Mouse (Mus musculus): ENCODE measurements around the gene Aqp8. TPM values are rescaled to one million over a fixed set of nuclear protein-coding genes. Genes with fewer than 3 reads are reported as not detected.

Gene Aqp8
- not detected for total RNA-seq (2022)

DNA sequence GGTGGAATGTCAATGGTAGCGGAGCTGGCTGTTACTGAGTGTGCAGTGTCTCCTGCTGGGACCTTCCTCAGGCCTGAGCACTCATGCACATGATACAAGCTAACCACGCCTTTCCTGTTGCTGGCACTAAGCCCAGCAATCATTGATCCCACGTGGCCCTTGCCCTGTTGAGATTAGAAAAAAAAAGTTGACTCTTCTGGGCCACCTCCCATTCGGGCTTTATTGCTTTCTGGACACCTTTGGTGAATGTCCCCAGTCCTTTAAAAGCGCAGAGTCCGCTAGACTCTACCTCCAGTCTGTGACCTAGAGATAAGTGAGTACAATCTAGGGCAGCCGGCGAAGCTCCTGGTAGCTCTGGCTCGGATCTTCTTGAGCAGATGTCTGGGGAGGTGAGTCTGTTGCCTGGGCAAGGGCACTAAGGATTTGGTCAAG lies at the start of gene Aqp8:
TSS of gene Aqp8 (plus strand) at position 222 of the 432 bp plus-strand sequence.
- no peak for DNase-seq (ENCODE audit: low spot score in 2 of 2)

DNA sequence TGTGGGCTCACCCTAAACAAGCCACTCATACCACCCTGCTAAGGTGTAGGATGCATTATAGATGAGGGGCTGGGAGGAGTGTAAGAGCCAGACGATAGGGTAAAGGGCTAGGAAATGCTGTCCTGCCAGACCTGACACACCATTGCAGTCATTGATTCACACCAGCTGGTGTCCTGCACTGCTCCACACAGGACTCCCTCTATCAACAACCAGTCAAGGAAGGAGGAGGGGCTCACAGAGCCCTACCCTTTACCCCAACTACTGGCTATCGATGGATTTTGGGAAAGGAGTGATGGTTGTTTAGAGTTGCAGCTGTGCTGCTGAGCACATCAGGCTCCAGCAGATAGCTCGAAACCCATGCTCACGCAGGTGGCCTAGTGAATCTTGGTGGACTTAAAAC lies 45.3 kb upstream of the Aqp8 start:
- no peak for DNase-seq (ENCODE audit: low spot score in 2 of 2)

DNA sequence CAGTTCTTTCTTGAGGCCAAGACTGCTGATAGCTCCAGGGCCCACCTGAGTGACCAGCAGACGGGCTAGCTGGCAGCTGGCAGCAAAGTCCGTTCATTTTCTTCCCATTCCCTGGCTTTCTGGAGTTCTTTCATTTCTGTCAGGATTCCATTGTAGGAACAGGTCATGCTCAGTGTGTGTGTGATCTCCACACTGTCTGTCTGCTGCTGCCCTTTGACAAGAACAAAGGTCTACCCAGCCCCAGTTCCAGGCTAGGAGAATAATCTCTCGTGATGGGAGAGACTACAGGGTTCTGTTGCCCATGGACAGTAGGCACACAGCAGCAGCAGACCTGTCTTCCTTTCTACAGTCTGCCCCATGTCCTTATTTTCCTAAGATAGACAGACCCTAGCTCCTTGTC lies 44.4 kb upstream of the Aqp8 start:
- no peak for DNase-seq (ENCODE audit: low spot score in 2 of 2)

DNA sequence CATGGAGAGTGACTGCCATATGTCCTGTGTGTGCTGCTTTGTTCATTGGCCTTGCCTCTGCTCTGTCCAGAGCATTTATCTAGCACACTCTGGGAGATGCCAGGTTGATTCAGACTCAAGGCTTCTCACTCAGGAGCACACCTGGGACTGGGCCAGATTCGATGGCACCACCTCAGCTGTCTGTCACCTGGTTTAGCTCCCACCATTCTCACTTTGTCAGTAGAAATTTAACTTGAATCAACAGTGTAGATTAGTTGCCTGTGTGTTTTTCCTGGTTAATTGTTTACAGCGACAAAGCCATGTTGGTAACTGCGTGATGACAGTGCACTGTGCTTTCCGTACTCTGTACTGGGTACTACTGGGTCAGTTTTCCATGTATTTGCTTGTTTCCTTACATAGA lies 42.1 kb upstream of the Aqp8 start:
- DNase-seq (ENCODE audit: low spot score in 2 of 2), result no peak

DNA sequence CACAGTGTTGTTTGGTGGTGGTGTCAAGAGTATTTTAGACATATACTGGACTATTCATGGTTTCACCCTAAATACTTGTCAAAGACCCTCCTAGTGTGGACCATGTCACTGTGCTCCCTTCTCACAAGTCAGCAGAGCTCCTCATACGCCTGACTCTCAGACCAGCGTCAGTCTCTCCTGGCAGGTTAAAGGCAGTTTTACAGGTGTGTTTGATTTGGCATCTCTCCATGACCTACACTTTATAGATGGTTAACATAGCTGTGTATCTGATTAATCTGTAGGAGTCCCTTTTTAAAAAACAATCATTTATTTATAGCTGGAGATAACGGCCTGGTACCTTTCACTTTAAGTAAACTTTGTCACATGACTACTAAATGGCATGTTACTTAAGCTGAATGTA lies 40.1 kb upstream of the Aqp8 start:
- DNase-seq (ENCODE audit: low spot score in 2 of 2), result no peak

DNA sequence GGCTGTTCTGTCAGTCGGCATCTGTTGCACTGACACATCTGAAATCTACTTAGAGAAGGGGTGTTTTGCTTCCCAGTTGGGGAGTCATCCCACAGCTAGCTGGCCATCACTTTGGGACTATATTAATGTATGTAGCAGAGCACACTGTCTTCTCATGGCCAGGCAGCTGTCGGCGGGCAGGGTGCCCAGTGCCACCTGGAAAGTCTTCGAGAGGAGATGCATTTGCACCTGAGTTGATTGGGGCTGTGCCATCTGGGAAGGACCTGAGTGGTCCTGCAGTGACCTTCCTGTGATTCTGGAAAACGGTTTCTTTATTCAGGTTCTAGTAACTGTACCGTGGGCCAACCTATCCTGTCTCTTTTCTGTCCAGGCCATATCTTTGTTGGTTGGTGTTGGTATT lies 37.8 kb upstream of the Aqp8 start:
- DNase-seq (ENCODE audit: low spot score in 2 of 2), result no peak

DNA sequence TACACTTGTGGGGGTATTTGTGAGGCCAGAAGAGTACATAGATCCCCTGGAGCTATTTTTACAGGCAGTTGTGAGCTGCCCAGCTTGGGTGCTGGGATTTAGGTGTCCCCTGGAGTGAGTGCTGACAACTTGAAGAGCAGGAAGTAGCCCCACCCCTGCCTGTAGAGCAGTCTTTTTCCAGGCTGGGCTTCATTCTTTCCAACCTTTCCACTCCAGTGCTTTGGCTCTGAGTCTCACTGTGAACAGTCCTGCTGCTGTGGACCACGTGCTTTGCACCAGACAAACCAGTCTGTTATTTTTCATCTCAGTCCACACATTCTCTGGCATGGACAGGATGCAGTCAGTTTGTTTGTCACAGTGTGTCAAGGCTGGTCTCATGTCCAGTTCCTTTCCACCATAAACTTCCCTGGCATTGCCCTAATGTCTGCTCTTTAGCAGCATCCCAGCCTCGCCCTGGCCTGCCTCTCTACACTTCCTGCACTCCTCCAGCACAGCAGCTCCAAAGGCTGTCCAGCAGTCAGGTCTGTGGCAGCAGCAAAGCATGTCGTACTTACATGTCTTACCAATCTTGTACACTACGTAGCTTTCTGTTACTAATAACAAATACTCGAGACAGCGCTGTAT lies 36.8 kb upstream of the Aqp8 start:
- DNase-seq (ENCODE audit: low spot score in 2 of 2), result no peak

DNA sequence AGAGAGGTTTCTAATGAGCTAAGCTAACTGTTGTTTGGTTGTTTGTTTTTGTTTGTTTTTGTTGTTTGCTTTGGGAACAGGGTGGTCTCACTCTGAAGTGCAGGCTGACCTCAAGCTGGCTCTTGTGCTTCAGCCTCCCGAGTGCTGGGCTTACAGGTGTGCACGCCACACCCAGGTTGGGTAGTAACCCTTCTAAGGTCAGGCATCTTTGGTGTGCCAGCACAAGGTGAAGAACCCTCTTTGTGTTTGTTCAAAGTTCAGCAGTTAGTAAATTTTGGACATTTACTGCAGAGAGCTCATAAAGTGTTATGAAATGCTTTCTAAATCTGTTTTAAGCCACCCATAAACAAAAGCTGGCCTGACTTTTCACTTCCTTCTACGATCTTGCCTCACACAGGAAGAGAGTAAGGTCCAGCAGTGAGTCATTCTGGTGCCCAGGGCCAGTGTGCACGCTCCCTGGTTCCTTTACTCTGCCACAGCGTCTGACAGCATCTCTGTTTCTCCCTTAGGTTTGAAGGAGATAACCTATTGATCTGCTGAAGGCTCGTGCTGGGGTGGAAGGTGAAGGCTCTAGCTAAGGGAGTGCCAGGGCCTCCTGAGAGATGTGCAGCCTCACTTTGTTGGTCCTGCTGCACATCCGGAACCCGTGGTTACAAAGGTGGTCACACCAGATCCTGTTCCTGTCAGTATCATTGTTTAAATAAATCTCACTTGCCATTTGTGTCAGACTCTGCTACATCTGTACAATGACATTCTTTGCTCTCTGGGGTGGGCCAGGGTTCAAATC lies 32.3 kb upstream of the Aqp8 start:
- DNase-seq (ENCODE audit: low spot score in 2 of 2), result no peak

DNA sequence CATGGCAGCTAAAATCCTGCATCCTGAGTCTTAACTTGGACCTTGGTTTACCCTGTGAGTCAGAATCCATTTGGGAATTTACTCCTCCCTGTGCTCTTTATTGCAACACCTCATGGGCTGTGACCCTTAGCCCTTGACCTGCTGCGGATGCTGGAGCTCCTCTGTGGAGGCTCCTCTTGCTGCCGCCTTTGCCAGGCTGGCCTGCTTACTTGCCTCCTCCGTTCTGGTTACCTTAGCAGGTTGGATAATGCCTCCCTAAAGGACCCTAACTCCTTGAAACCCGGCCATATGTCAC lies 31.7 kb upstream of the Aqp8 start:
- no peak for DNase-seq (ENCODE audit: low spot score in 2 of 2)

DNA sequence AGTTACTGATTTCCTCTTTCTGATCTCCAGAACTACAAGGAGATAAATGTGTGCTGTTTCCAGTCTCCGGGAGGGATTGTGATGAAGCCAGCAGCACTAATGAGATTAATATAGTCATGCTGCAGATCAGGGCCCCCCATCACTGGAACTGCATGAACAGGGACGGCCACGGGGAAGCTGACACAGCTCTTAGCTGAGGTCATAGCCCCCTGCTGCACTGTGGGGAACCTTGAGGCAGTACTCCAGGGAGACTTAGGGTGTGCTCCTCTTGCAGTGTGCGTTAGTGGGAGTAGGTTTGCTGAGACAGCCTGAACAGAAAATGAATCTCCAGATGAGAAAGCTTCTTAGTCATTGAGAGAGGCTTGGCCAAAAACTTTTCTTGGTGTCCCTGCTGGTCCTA lies 30.9 kb upstream of the Aqp8 start:
- no peak for DNase-seq (ENCODE audit: low spot score in 2 of 2)

DNA sequence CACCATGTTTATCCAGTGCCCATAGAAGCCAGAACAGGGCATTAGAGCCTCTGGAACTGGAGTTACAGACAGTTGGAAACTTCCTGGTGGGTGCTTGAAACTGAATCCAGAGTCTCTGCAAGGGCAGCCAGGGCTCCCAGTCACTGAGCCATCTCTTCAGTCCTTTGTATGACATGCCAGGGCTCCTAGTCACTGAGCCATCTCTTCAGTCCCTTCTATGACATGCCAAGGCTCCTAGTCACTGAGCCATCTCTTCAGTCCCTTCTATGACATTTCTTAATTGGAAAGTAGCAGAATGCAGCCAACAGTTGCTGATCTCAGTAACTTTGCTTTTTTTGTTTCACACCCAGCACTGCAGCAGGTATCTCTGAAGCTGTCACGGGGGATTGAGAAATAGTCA lies 20.0 kb upstream of the Aqp8 start:
- no peak for DNase-seq (ENCODE audit: low spot score in 2 of 2)

DNA sequence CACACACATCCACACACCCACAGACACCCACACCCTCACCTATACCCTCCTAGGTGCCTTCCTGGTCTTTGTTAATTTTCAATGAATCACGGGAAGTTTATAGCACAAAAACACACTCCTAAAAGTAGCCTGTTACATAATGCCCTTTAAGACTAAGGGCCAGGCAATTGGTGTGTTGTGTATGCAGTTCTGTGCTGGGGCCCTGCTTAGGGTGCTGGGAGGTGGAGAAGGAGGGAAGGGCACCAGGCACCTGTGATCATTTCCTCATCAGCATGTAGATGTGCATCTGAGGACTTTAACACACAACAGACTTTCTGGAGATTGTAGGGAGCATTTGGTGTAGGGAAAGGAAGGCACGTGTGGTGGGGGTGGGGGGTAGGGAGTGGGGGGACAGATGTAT lies 13.3 kb upstream of the Aqp8 start:
- no peak for DNase-seq (ENCODE audit: low spot score in 2 of 2)

DNA sequence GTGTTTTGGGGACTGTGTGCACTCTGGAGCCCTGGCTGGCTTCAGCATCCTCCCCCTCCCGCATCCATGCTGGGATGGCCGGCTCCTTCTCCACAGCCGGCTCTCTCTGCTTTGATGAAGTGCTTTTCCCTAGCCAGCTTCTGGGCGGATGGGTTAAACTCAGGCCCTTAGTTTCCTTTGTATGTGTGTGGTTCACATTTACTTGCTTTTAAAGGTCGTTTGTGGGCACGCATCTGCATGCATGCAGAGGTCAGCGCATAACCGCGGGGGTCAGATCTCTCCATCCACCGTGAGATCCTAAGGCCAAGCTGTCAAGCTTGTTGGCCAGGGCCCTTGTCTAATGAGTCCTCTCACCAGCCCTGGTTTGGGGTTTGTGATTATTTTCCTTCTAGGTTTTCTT lies 12.4 kb upstream of the Aqp8 start:
- DNase-seq (ENCODE audit: low spot score in 2 of 2), result no peak

DNA sequence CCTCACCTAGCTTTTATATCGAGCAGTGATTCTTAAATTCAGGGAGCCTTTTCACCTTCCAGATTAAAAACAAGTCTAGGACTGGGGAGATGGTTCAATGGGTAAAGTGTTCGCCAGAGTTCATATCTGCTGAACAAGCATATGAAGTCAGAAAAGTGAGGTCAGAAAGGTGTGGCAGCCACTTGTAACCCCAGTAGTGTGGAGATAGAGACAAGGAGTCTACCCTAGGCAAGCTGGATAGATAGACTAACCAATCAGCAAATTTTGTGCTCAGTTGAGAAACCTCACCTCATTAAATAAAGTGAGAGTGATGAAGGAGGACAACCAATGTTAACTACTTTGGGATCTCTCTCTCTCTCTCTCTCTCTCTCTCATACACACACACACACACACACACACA lies 11.6 kb upstream of the Aqp8 start:
- no peak for DNase-seq (ENCODE audit: low spot score in 2 of 2)

DNA sequence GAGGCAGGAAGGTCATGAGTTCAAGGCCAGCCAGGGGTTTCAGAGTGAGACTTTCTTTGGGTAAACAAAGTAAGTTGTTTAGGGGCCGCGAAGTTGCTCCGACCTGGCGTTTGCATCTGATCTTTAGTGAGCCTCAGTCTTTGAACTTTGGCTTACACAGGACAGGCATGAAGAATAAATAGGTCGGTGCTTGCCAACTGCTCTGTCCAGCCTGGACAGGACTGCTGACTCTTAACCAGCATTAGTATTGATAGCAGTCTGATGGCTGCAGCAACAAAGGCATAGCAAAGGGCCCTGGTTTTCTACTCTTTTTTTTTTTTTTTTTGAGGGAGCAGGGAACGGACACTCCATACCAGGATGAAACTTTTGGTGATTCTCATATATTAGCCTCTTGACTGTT lies 9.5 kb upstream of the Aqp8 start:
- no peak for DNase-seq (ENCODE audit: low spot score in 2 of 2)

DNA sequence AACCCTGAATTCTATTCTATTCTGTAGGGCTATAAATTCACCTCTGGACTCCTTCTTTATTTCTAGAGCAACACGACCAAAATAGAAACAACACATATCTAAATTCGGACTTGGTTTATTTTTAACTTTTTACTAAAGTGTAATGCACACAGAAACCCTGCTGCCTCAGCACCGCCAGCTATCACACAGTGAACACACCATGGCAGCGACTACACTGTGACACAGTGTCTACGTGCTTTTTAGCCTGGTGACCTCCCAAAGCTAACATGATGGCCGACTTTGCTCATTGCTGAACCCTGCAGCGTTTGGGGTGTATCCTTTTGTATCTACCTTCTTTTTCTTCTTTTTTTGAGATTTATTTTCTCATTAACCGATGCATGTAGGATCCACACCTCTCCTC lies 9.0 kb upstream of the Aqp8 start:
- DNase-seq (ENCODE audit: low spot score in 2 of 2), result no peak

DNA sequence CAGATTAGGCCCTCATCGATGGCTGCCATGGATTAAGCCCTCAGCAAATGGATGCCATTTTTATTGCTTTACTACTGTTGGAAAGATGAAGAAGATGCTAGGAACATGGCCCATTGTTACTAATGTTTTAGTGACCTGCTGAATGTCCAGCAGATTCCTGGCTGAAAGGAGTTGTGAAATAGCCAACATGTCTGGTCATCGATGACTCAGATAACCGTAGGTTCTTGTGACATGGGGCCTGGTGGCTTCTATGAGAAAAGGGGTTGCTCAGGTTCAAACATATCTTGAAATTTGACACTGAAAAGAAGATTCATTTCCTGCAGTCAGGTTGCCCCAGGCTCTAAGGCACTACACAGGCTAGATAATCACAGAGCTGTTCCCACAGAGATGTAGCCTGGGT lies 7.0 kb upstream of the Aqp8 start:
- no peak for DNase-seq (ENCODE audit: low spot score in 2 of 2)

DNA sequence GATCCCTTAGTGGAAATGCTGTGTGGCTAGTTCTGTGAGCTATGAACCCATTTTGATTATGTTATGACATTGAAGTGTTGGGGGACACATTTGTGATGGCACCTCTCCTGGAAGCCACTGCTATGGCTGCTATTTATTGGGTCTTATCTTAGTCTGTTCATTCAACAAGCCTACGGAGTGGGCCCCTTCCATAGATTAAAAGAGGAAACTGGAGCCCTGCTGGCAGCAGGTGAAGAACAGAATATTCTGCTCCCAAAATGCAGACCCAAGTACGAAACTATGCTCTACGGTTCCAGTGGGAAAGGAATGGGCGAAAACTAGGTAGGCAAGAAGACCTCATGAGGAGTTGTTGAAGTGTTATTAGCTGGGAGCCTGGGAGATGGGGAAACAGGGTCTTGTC lies 3.8 kb upstream of the Aqp8 start:
- no peak for DNase-seq (ENCODE audit: low spot score in 2 of 2)

DNA sequence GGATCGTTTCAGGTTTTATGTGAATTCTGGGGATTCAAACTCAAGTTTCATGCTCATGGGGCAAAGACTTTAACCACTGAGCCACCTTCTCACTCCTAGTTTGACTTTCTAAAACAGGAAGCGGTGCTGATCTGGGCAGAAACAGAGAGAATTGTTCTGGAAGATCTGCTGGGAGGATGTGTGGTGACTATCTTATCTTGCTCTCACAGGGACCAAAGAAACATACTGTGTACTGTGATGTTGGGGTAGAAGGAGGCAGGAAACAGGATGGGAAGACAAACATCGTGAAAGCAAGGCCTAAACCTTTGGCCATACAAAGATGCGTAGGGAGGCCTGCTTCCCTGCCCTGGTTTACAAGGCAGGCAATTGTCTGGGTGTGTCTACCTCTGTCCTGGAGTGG lies 2.8 kb upstream of the Aqp8 start:
- no peak for DNase-seq (ENCODE audit: low spot score in 2 of 2)

DNA sequence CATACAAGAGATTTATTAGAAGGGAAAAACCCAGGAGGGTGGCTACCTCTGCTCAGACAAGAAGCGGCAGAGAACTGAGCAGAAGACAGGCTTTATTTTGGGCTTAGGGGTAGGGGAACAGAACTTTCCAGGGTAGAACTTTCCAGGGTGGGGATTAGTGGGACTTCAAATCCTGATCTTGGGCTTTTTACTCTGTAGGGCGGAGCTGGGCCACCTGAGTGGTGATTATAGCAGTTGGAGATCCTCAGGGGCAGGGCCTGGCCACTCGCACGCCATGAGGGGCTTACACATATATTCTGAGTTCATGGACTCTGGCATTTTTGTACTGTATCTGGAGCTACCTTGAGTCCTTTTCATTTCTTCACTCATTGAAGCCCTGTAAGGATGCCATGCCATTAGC lies 775 bp upstream of the Aqp8 start:
- DNase-seq (ENCODE audit: low spot score in 2 of 2), result no peak

DNA sequence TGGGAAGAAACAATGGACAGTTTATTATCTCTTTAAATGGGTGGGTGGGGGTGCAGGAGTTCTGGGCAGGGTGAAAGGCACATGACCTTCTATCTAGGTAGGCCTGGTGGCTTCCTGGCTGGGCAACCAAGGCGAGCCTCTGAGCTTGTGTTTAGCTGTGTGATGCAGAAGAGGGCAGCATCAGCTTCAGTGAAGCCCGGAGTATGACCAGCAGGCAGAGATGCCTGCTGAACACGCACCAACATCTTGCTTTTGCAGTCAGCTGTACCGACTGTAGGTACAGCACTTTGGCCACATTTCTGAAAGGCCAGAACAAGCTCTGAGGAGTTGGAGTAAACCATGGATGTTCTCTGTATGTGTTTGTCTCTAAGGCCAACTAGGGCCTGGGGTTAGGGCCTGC lies 1.5 kb downstream of the Aqp8 start:
- DNase-seq (ENCODE audit: low spot score in 2 of 2), result no peak

DNA sequence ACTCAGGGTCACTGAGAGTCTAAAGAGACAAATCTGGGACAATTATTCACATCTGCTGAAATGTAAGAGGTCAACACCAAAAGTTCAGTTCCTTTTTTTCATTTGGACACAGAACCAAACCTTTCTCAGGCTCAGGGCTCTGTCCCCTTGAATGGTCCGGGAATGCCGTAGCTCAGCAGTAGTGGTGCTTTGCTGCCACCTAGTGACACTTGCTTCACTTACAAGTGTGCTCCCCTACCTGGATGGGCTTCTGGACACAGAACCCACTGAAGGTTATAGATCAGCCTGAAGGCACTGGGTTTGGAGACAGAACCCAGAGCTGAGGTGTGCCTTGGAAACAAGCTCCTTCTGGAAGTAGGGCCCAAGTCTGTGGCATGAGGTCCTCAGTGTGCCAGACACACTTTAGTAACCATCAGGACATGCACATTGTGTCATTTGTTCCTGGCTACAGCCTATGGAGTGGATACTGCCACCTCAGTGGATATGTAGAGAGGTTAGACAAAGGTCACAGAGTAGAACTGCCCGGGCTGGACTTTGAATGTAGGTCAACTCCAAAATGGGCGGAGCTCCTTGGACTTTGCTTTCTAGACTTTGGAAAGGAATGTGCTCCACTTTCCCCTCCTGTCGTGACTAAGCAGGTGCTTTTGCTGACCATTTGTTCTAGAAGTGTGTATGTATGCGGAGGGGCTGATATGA lies 3.7 kb downstream of the Aqp8 start:
- peak; percentile 18 to 55 for DNase-seq (ENCODE audit: low spot score in 2 of 2)

DNA sequence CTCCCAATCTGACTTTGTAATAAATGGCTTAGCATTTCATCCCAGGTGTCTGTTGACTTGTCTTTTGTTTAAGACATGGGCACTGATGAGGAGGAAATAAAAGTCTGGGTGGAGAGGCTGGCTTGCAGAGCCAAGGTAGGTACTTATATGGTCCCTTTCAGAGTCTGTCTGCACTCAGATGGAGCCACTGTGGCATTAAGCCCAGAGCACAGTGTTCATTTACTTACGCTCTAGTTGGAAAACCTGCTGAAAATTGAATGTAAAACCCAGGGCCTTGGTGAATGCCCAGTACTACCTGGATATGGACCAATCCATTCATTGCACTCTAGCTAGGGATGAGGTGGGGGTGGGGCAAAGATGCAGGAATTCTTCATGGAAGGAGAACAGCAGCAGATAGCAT lies 5.9 kb downstream of the Aqp8 start:
- DNase-seq (ENCODE audit: low spot score in 2 of 2), result no peak
